Mouse (Mus musculus) ZHBTc4 (cell line): ENCODE measurements around the gene Thrap3.
A peak's percentile ranks its signal among the peaks of the same experiment; 100 is the strongest.
"Not testable (repeated sequence)": the region's sequence is repeated elsewhere in the genome, so short reads cannot be mapped to it uniquely, and the experiment has no call there.

Experiments used
- DNase-seq: peaks from one replicate; pipeline ENCODE4 v3.0.0-alpha.2; 2011; ENCODE audit warnings: low read depth, low spot score

Thrap3 gene

DNA sequence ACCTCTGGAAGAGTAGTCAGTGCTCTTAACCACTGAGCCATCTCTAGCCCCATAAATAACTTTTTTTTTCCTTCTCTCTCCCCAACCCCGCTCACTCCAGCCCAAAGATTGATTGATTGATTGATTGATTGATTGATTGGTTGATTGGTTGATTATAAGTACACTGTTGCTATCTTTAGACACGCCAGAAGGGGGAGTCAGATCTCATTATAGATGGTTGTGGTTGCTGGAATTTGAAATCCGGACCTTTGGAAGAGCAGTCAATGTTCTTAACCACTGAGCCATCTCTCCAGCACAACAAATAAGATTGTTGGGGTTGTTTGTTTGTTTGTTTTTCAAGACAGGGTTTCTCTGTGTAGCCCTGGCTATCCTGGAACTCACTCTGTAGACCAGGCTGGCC, 17.0 kb upstream of the Thrap3 start:
- peak; percentile 51 for DNase-seq

DNA sequence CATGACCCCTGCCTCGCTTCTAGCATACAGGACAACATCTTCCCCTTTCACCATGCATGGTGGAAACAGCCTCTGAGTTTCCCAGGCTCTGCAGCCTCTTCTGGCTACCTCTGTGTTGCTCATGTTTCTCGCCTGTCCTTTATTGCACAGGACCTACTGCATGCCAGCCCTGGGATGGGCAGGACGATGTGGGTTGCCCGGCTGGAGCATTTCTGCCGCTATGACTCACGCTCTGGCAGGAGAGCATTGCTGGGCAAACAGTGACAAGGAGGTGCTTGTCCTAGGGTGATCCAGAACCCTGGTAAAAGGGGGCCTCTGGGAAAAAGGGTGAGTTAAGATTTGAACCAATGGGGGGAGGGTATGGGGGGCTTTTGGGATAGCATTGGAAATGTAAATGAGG, 15.2 kb upstream of the Thrap3 start:
- no peak for DNase-seq

DNA sequence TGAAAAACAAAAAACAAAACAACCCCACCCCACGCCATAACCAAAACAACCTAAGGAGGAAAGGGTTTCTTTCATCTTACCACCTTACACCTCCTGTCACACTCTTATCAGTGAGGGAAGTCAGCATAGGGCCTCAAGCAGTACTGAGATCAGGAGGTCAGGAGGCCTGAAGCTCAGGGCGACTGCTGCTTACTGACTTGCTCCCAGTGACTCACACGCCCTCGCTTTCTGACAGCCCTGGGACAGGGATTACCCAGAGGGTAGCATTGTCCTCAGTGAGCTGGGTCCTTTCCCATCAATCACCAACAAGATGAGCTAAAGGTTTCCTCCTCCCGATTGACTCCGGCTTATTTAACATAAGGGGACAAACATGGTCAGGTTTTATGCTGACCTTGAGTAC, 4.5 kb upstream of the Thrap3 start:
- no peak for DNase-seq

DNA sequence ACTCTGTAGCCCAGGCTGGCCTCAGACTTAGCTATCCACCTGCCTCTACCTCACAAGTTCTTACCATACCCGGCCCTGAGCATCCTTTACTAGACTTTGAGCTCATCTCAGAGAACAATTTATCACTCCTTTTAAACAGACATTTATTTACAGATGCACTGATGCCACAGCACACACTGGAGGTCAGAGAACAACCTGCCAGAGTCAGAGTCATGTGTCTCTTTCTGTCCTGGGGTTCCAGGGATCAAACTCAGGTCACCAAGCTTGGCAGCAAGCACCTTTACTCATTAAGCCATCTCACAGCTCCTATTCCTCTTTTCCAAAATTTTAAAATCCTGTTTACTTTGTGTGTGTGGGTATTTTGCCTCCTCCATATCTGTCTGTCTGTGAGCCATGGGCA, 2.8 kb upstream of the Thrap3 start:
- no peak for DNase-seq

DNA sequence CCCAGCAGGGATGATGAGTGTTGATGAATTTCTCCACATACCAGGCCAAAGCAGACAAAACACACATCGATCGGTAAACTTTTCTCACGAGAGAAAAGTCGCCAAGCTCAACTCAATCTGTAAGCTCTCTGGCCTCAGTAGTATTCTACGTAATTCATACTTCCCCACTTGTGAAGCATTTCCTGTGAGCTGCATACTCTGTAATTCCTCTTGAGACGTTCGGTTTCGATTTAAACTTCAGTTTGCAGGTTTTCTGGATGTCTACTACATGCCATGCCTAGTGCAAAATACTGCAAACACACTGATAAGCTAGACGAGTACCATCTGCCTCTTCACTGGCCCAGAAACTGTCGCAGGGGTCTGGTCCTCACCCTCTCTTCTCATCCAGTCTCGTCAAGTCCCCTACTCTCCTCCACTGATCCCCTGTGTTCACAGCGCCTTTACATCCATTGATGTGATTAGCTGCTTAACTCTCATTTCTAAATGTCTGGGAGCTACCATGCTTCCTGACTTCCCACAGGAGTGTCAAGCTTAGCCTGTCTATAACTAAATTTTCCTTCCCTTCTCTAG, 2.2 kb upstream of the Thrap3 start:
- DNase-seq, result no peak

DNA sequence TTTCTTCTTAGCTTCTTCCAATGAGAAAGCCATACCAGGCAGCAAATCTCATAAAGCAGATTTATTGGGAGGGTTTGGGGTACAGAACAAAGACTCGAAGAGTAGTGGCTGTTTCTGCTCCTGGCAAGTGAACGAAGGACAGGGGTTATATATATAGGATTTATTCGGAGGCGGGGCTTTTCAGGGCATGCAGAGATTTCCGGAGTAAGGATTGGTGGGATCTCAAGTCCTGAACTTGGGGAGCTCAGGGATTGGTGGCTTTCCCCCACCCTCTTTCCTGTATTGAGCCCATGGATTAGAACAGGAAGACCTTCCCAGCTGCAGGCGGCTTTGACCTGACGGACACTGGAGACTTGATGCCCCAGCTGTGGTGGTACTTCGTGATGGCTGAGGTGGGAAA, 1.5 kb upstream of the Thrap3 start:
- peak; percentile 87 for DNase-seq

DNA sequence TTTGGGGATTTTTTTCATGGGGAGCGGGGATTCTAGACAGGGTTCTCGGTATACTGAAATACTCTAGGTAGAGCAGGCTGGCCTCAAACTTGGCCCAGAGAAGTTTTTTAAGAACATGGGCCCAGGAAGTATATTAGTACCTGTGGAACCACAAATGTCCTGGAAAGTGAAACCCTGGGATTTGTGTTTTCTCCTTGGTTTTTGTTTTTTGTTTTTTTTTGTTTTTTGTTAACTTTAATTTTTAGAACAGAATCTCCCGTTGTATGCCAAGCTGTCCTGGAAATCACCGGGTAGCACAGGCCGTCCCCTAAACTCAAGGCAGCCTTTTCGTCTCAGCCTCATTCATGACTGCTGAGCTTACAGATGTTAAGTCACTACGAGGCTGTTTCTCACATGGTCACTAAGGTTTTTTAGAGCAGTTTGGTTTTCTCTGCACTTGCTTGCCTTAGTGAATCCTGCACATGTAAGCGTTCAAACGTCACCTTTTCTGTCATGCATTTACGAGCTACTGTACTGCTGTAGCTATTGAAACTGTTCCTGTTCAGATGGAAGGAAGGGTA, 856 bp upstream of the Thrap3 start:
- DNase-seq, result no peak

DNA sequence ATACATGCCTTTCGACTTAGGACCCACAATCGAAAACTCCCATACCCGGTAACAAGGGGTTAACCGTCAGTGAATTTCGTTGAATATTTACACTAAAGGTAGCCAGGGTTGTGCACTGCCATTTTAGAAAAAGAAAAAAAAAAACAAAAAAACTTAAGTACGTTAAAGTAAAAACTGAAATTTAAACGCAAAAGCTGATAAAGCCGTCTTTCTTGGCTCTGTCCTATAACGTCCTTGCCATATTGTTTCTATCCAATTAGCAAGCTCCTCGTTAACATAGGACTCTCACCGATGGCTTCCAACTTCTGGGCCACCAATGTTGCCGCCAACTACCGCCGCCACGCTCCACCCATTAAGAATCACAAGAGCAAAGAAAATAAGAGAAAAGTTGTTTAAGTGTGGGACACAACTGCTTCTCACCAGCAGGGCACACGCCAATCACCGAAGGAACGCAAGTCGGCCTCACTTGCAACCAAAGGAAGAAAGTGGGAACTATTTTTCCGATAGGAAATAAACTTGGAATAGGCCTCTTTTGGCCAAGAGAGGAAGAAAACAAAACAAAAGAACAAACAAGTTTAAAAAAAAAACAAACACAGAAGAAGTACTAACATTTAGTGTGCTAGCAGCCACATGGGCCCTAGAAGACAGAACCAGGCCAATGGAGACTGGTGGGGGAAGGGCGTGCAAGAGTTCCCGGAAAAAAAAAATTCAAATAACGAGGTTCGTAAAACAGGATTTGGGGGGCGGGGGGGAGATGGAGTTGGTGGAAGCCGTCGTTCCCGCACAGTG, 852 bp downstream of the Thrap3 start:
- DNase-seq, result peak; percentile 85

DNA sequence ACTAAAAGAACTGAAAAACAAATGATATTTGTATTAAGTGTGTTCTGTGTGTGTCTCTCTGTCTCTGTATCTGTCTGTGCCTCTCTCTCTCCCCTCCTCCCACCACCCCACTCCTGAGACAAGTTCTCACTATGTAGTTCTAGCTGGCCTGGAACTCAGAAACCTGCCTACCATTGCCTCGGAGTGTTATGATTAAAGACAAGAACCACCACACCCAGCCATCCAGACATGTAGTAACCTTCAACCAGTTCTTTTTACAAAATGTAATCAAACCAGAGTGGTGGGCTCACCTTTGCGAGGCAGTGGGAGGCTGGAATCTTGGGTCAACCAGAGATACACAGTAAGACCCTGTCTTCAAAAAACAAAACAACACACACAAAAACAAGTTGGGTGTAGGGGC, 1.9 kb downstream of the Thrap3 start:
- DNase-seq, result no peak

DNA sequence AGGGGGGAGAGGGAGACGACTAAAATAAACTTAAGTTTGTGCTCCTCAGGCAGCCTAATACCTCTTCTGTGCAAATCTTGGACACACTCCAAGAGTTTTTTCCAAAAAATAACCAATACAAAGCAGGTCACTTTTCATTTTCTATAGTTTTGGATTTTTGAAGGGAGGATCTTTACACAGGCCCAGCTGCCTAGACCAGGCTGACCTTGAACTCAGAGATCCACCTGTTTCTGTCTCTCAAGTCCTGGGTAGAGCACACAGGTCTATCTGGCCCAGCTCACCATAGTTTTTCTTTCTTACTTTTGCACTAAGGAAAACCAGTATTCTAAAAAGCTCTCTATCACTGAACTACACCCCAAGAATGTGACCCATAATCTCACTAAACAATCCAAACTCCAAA, 2.5 kb downstream of the Thrap3 start:
- DNase-seq, result no peak

DNA sequence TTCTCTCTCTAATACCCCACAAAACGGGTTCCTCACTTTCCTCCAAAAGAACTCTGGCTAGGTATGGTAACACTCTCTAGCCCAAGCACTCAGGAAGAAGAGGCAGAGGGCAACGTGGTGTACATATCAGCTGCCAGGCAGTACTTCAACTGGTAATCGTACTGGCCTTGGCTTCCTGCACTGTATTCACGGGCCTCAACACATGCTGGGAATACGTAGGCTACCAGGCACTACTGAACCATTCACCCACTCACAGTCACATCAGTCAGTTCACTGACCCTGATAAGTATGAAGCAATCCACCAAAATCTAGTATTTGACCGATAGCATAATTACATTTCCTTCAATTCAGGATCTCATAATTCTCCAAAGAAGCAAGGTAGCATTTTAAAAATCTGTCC, 3.0 kb downstream of the Thrap3 start:
- no peak for DNase-seq

DNA sequence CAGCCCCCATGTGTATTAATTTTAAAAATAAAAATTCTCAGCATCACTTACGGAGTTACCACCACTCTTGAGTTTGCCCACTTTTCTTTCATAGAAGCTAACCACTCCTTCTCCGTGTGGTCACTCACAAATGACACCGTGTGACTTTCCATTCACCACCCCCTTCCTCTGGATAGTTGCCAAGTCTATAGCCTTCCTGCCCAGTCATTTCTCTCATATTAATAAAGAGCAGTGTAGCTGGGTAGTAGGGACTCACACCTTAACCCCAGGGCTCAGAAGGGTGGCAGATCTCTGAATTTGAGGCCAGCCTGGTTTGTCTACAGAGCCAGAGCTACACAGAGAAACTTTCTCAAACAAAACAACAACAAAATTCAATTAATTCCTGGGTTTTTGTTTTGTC, 5.1 kb downstream of the Thrap3 start:
- DNase-seq, result no peak

DNA sequence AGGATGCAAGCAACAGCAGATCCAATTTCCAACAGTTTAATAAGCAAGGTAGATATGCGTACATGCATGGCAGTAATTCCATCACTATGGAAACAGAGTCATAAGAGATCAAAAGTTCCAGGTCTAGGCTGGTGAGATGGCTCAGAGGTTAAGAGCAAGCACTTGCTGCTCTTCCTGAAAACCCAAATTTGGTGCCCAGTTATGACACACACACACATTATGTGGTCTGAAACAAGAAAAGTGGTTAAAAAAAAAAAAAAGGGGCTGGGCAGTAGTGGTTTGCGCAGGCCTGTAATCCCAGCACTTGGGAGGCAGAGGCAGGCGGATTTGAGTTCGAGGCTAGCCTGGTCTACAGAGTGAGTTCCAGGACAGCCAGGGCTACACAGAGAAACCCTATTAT, 7.6 kb downstream of the Thrap3 start:
- no peak for DNase-seq

DNA sequence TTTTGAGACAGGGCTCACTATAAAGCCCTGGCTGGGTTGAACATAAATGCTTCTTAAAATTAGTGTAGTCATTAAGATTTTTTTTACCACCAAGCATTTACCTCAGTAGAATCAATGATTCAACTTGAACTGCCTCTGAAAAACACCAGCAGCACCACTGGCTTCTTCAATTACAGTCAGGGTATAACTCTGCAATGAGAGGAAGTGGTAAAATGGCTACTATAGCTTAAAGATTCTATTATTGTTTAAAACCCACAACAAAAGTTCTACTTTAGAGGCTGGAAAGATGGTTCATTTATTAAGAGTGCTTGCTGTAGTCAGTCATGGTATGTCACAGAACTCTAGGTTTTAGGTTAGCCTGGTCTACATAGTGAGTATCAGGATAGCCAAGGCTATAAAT, 8.3 kb downstream of the Thrap3 start:
- no peak for DNase-seq

DNA sequence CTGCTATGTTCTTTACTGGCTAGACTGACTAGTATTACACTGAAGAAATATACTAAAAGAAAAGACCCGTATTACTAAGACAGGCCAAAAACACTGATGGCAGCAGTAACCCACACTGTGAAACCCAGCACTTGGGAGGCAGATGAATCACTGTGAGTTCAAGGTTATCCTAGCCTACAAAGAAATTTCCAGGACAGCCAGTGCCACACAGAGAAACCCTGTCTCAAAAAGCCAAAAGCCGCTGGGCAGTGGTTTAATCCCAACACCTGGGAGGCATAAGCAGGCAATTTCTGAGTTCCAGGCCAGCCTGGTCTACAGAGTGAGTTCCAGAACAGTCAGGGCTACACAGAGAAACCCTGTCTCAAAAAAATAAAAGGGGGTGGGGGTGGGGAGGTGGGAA, 11.9 kb downstream of the Thrap3 start:
- DNase-seq, result no peak

DNA sequence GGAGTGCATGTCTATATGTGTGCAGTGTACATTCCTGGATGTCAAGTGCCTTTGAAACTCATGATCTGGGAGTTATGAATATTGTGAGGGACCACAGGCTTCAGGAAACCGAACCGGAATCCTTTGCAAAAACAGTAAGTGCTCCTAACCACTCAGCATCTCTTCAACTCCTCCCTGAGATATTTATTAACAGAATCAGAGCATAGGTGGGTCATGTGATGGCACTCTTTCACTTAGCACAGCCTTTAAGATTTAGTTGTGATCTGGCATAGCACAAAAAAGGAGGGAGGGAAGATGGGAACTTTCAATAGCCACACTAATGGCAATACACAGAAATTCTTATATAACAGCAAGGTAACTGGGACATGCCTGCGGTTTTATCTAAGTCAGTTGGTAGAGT, 15.5 kb downstream of the Thrap3 start:
- DNase-seq, result no peak

DNA sequence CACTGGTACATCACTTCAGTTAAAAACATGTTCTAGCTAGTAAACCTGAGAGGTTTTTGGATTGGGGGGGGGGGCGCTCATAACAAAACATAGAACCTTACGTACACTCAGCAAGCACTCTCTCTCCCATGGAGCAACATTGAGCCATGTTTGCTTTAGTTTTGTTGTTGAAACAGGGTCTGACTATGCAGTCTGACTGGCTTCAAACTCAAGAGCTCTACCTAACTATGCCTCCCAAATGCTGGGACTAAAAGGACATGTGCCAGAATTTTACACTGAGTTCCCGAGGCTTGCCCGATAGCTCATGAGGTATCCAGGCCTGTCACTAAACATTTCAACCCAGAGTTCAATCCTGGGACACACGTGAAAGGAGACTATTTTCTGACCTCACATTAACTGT, 19.5 kb downstream of the Thrap3 start:
- no peak for DNase-seq

DNA sequence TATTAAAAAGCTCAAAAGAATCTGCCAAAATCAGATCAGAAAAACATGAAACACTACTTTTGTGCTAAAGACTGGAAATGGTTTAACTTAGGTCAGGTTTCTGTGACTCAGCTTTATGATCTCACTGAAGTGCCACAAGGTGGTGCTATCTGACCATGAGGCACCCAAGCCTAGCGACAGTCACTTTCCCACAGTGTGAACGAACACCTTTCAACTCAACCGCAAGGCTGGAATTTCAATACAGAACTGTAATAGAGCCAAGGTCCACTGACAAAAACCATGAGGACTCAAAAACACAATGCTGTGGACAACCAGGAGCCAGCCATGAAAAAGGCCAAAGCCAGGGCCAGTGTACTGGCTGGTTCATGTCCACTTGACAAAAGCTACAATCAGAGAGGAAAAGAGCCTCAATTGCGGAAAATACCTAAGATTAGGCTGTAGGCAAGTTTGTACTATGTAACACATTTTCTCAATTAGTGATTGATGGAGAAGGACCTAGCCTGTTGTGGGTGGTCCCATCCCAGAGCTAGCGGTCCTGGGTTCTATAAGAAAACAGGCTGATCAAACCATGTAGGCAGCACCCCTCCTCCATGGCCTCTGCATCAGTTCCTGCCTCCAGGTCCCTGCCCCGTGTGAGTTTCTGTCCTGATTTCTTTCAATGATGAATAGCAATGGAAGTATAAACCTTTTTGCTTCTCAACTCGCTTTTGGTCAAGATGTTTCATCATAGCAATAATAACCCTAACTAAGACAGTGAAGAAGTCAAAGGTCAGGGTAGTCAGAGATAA, 21.2 kb downstream of the Thrap3 start:
- peak; percentile 82 for DNase-seq

DNA sequence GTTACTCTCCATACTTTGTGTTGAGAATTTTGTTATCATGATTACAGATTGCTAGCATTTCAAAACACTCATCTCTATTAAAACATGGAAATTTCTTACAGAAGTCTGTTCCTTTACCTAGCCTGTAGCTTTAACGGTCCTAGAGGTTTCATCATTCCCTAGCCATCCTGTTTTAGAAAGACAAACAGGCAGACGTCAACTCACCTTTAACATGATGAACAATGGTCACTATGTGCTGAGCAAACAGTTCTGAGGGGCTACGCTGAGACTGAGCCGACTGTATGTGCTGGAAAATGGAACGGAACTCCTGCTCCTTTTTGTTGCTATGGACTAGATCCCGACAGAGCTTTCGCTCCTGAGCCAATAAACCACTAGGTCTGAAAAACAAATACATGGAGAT, 26.6 kb downstream of the Thrap3 start:
- not testable (repeated sequence) for DNase-seq

DNA sequence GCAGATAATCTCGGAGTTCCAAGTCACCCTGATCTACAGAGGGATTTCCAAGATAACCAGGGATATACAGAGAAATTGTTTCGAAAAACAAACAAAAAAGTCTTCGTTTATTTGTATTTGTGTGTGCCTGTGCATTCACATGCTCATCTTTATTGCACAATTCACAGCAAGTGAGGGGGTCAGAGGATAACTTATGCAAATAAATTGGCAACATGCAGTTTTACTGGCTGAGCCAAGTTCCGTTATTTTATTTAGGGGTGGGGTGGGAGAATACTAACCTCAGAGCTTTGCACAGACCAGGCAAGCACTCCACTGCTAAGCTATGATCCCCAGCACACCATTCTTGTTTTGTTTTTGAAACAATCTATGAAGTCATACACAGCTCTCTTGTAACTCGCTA, 28.8 kb downstream of the Thrap3 start:
- DNase-seq, result no peak

DNA sequence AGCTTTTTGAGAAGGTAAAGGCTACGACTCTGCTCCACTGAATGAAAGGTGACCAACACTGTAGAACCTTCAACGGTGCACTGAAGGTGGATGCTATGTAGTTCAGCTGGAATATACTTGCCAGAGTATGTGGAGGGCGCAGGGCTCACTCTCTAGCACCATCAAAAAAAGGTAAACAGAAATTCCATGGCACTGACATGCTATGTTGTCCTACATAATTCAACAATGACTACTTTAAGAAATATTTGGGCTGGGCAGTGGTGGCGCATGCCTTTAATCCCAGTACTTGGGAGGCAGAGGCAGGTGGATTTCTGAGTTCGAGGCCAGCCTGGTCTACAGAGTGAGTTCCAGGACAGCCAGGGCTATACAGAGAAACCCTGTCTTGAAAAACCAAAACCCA, 31.8 kb downstream of the Thrap3 start:
- not testable (repeated sequence) for DNase-seq

DNA sequence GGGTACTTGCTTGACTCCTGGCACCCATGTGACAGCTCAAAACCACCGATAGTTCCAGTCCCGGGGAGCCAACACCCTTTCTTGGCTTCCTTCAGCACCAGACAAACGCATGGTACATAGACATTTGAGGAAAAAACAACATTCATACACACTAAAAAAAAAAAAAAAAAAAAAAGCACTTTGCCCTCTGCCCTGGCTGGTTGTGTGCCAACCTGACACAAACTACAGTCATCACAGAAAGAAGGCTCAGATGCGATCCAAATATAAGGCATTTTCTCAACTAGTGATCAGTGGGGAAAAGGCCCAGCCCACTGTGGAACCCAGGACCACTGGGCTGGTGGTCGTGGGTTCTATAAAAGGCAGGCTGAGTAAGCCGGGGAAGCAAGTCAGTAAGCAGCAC, 33.7 kb downstream of the Thrap3 start:
- DNase-seq, result no peak

DNA sequence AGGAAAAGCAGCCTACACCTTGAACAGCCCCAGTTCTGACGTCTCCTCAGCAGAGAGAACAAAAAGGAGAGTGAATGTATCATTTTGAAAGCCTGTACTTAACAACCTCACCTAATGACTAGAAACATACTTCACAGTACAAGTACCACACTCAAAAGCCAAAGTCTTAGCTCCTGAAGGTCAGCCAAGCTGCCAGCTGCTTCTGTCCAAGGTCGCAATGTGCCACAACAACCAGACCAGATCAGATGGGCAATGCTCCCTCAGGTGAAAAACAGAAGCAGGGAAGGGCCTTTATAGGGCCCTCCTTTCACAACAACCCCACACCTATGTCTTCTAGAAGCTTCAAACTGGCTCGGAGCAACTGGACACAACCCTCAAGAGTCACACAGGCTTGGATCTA, 36.5 kb downstream of the Thrap3 start:
- DNase-seq, result no peak
